Comparison of ENCODE assay signal across 9 mouse cellular contexts in genomic region chr11:119991338-119991678, GRCm38 (mm10). TPM values are rescaled to one million over a fixed set of nuclear protein-coding genes. Genes with fewer than 3 reads are reported as not detected.
DNase-seq lines count a peak whose midpoint lies in the region; ATAC-seq and TF ChIP-seq lines count a peak whose summit lies in the region.
"Had no signal": no experiment of that assay in that cellular context is flagged by ENCODE, and none has a peak within 500 bp of the region (broad histone marks: within the 10 kb centered on the region; RNA-seq: fewer than 3 reads in every experiment).

No protein-coding gene starts in this region.

- H3K79me2 ChIP-seq in CH12.LX (replicated peaks; ENCODE audit: control insufficient read depth, extremely low read depth, insufficient read depth, poor library complexity, severe bottlenecking) = no peaks in the 10 kb centered on the region

- no peak overlapping the region for H3K9ac ChIP-seq in CH12.LX (ENCODE audit: insufficient read depth, low read depth)
- H3K9ac ChIP-seq in forebrain, embryonic 13.5 days = no peak overlapping the region

- in situ Hi-C loops in CH12.LX (cut with MboI; ENCODE audit: low pct_ligation_motif_present, low pct_unique_long_range_greater_than_20kb, low sequenced_read_pairs) = no loop called here

- dilution Hi-C loops in CH12.LX (cut with MboI; ENCODE audit: extremely low pct_ligation_motif_present, extremely low pct_unique_long_range_greater_than_20kb, low sequenced_read_pairs) = no loop called here

- WGBS in forebrain, embryonic 13.5 days = 14% methylated on average over 10 of the region's 10 CpGs
- 8% methylated on average over 10 of the region's 10 CpGs for WGBS in lung, adult 2 months

- peak; percentile 87 for ATAC-seq in forebrain, embryonic 13.5 days
- peak; percentile 57; the same call in 1 of the 2 replicates for ATAC-seq in neutrophil, adult 5-6 weeks (ENCODE audit: extremely low read depth, insufficient number of reproducible peaks, low FRiP score, poor library complexity, severe bottlenecking)

- no peak for TF ChIP-seq EP300 in CH12.LX (IDR thresholded peaks at IDR 0.05; ENCODE audit: low read length)

- H3K4me2 ChIP-seq in CH12.LX (ENCODE audit: insufficient read depth, low read depth, poor library complexity, severe bottlenecking) = no peak overlapping the region
- H3K4me2 ChIP-seq in forebrain, embryonic 13.5 days = peak overlapping the region; percentile 35

- H3K27me3 ChIP-seq in CH12.LX (replicated peaks) = no peaks in the 10 kb centered on the region
- H3K27me3 ChIP-seq in forebrain, embryonic 13.5 days = no peaks in the 10 kb centered on the region

- intact Hi-C loops in heart, postnatal 10 days (cut with DNase I) = loop anchor here (1.0 kb wide), 2 partner anchors 56 to 82 kb away; no protein-coding TSS in a partner anchor

- no peaks in the 10 kb centered on the region for H3K9me3 ChIP-seq in CH12.LX (replicated peaks; ENCODE audit: low read length)
- no peaks in the 10 kb centered on the region for H3K9me3 ChIP-seq in forebrain, embryonic 13.5 days (replicated peaks)

- H3K4me3 ChIP-seq in CH12.LX (replicated peaks in 1 of 3; ENCODE audit: low read depth in 2 of 3, low read length in 2 of 3, poor library complexity in 1 of 3) = no peak overlapping the region
- H3K4me3 ChIP-seq in forebrain, embryonic 13.5 days = no peak overlapping the region
- H3K4me3 ChIP-seq in lung, adult 2 months (replicated peaks; ENCODE audit: extremely low read depth, low read depth, low read length) = no peak overlapping the region

- peak; percentile 89 for DNase-seq in CH12.LX (ENCODE audit: extremely low read depth)
- DNase-seq in c-Kit-positive CD71-negative TER-119-negative erythroid progenitor cells, embryonic 14.5 days (ENCODE audit: low read depth) = peak; percentile 88
- DNase-seq in heart, postnatal 10 days = peak; percentile 92 to 96
- peak; percentile 97 to 98 for DNase-seq in kidney, postnatal 4 days
- peak; percentile 89 for DNase-seq in lung, adult 2 months
- DNase-seq in testis, postnatal 14 days (ENCODE audit: low spot score) = peak; percentile 81

- no peak overlapping the region for H3K27ac ChIP-seq in CH12.LX (ENCODE audit: insufficient read depth, low read depth)
- no peak overlapping the region for H3K27ac ChIP-seq in forebrain, embryonic 13.5 days
- H3K27ac ChIP-seq: macrophage had no signal

- peak; percentile 95 for TF ChIP-seq RAD21 in CH12.LX (IDR thresholded peaks at IDR 0.05; ENCODE audit: low read depth, low read length)

- peaks cover 0 to 16% of the 10 kb centered on the region in 2 experiments for H3K36me3 ChIP-seq in CH12.LX (replicated peaks in 1 of 2; ENCODE audit: control insufficient read depth in 1 of 2, insufficient read depth in 1 of 2, low read length in 1 of 2)
- peaks cover 8% of the 10 kb centered on the region; the same call in 1 of the 2 replicates for H3K36me3 ChIP-seq in forebrain, embryonic 13.5 days (ENCODE audit: poor library complexity, severe bottlenecking)

- TF ChIP-seq POLR2A in CH12.LX (IDR thresholded peaks at IDR 0.05; ENCODE audit: low read depth, low read length) = no peak
- no peak for TF ChIP-seq POLR2A in lung, adult 2 months (IDR thresholded peaks at IDR 0.05; ENCODE audit: borderline replicate concordance, extremely low read depth, low read depth, low read length)

- TF ChIP-seq CTCF in CH12.LX (conservative IDR thresholded peaks at IDR 0.05 in 1 of 2, IDR thresholded peaks at IDR 0.05 in 1 of 2; ENCODE audit: low read depth in 2 of 2, low read length in 2 of 2) = peak; percentile 85 to 98
- peak; percentile 82 for TF ChIP-seq CTCF in lung, adult 2 months (IDR thresholded peaks at IDR 0.05; ENCODE audit: insufficient read depth, low read length)

- H3K4me1 ChIP-seq in CH12.LX (ENCODE audit: control insufficient read depth in 1 of 2, insufficient read depth in 2 of 2) = peaks cover 4 to 19% of the 10 kb centered on the region in 2 experiments; a peak in 2 of 4 replicates
- peaks cover 41% of the 10 kb centered on the region for H3K4me1 ChIP-seq in forebrain, embryonic 13.5 days
- peaks cover 30% of the 10 kb centered on the region for H3K4me1 ChIP-seq in lung, adult 2 months (ENCODE audit: control insufficient read depth, insufficient read depth, low read length)

TF ChIP-seq in CH12.LX, 34 proteins besides CTCF, POLR2A, EP300 and RAD21:
- TF ChIP-seq ZC3H11A (IDR thresholded peaks at IDR 0.05; ENCODE audit: low read depth, low read length) (peak; percentile 89), ELF1 (IDR thresholded peaks at IDR 0.05; ENCODE audit: low read depth, low read length) (peak; percentile 45; the same call in 1 of the 2 replicates), NELFE (IDR thresholded peaks at IDR 0.05; ENCODE audit: low read depth, low read length) (peak; percentile 42; the same call in 1 of the 2 replicates), MAFK (IDR thresholded peaks at IDR 0.05; ENCODE audit: insufficient replicate concordance, low read length) (peak; percentile 23; the same call in 1 of the 2 replicates), IRF4 (IDR thresholded peaks at IDR 0.05; ENCODE audit: low read depth, low read length) (no peak), ZKSCAN1 (IDR thresholded peaks at IDR 0.05; ENCODE audit: borderline replicate concordance, low read depth, low read length) (no peak), SMC3 (IDR thresholded peaks at IDR 0.05; ENCODE audit: low read depth, low read length) (peak; percentile 99), SIN3A (IDR thresholded peaks at IDR 0.05; ENCODE audit: low read length) (no peak), ETS1 (conservative IDR thresholded peaks at IDR 0.05; ENCODE audit: low read depth, low read length) (no peak)

RNA-seq across cellular contexts. Expression of gene Baiap2, which starts 48.7 kb away (rescaled TPM):
- total RNA-seq in CH12.LX (2012; rRNA removed) (6.7 and 9.9 TPM in 2 replicates), CH12.LX (2014; rRNA removed) (3.2 and 3.4 TPM in 2 replicates)
- polyA plus RNA-seq in CH12.LX (2012; ENCODE audit: insufficient read length, low read depth) = 5.6 and 6.1 TPM in 2 replicates
- polyA plus RNA-seq in forebrain, embryonic 13.5 days (2015; fragmentation: Nextera tagmentation; extraction: Ambion mirVana) = 14.2 and 15.0 TPM in 2 replicates
- 10 to 100 TPM in 1 of 2 experiments, 1 to 10 TPM in 1; 6.9 to 12.7 TPM for total RNA-seq in heart, postnatal 10 days (2021)
- polyA plus RNA-seq in lung, adult 2 months (2012; rRNA removed) = 83.7 and 92.9 TPM in 2 replicates
- total RNA-seq in neutrophil, adult 5-6 weeks (2017) = 8.2 and 14.7 TPM in 2 replicates

RNA-seq across cellular contexts. Expression of gene Aatk, which starts 55.7 kb away (rescaled TPM):
- total RNA-seq in CH12.LX (2012; rRNA removed) (0.08 and 0.17 TPM in 2 replicates), CH12.LX (2014; rRNA removed) (0.07 and 0.19 TPM in 2 replicates)
- 0.21 and 0.42 TPM in 2 replicates for polyA plus RNA-seq in CH12.LX (2012; ENCODE audit: insufficient read length, low read depth)
- polyA plus RNA-seq in forebrain, embryonic 13.5 days (2015; fragmentation: Nextera tagmentation; extraction: Ambion mirVana) = 6.8 and 8.4 TPM in 2 replicates
- total RNA-seq in heart, postnatal 10 days (2021) = 1 to 10 TPM; 5.6 to 7.7 TPM
- 28.9 and 38.7 TPM in 2 replicates for polyA plus RNA-seq in lung, adult 2 months (2012; rRNA removed)
- total RNA-seq in neutrophil, adult 5-6 weeks (2017) = 14.4 and 16.2 TPM in 2 replicates

Comparison
In these comparisons a context has a peak if more than half of its experiments do, and no peak if none do; other contexts are left out.
1. RNA of gene Aatk, which starts 55.7 kb away (total RNA-seq): 14.4 to 16.2 TPM in neutrophil, adult 5-6 weeks and 5.6 to 7.7 TPM in heart, postnatal 10 days; 0.07 to 0.19 TPM in CH12.LX; every median in the first group is over 4 times any median in the second.
2. Peak in every context shown above with its lines, with median percentiles within 50 percentile points of each other: DNase-seq.